ENCODE assay signal across 8 mouse cellular contexts in genomic region chr11:117326867-117327600, GRCm38 (mm10).
DNase-seq lines count a peak whose midpoint lies in the region; ATAC-seq and TF ChIP-seq lines count a peak whose summit lies in the region.

No protein-coding gene starts in this region.

- ATAC-seq in lung, postnatal 0 days, result no peak
- ATAC-seq in embryonic facial prominence, embryonic 14.5 days (ENCODE audit: low read depth), result no peak

- 0 out of 2 replicates have a peak overlapping the region, but pooled peaks have one; percentile 14 for H3K27ac ChIP-seq in lung, postnatal 0 days (ENCODE audit: low read length)
- peak overlapping the region; percentile 24; the same call in 1 of the 2 replicates for H3K27ac ChIP-seq in embryonic facial prominence, embryonic 14.5 days (replicated peaks; ENCODE audit: low read depth, low read length)

- H3K9ac ChIP-seq in lung, postnatal 0 days (replicated peaks; ENCODE audit: low read depth), result no peak overlapping the region
- no peak overlapping the region for H3K9ac ChIP-seq in embryonic facial prominence, embryonic 14.5 days (ENCODE audit: low read depth, low read length)

- WGBS in lung, postnatal 0 days, result 62% methylated on average over 16 of the region's 16 CpGs
- 56% methylated on average over 15 of the region's 16 CpGs for WGBS in embryonic facial prominence, embryonic 14.5 days

- no peaks in the 10 kb centered on the region for H3K36me3 ChIP-seq in lung, postnatal 0 days (ENCODE audit: insufficient read depth, low read length)
- no peaks in the 10 kb centered on the region for H3K36me3 ChIP-seq in embryonic facial prominence, embryonic 14.5 days (ENCODE audit: control insufficient read depth, insufficient read depth, low read length)
- no peaks in the 10 kb centered on the region for H3K36me3 ChIP-seq in myocyte (ENCODE audit: control insufficient read depth, insufficient read depth)

- TF ChIP-seq CTCF in lung, postnatal 0 days (IDR thresholded peaks at IDR 0.05), result no peak

- no peak overlapping the region for H3ac ChIP-seq in myocyte (ENCODE audit: control insufficient read depth, insufficient read length)

- TF ChIP-seq EP300 in lung, postnatal 0 days (IDR thresholded peaks at IDR 0.05), result no peak

- no peaks in the 10 kb centered on the region for H3K27me3 ChIP-seq in lung, postnatal 0 days (replicated peaks; ENCODE audit: insufficient read depth, low read length)
- H3K27me3 ChIP-seq in embryonic facial prominence, embryonic 14.5 days (replicated peaks; ENCODE audit: control insufficient read depth, insufficient read depth, low read length), result no peaks in the 10 kb centered on the region
- no peaks in the 10 kb centered on the region for H3K27me3 ChIP-seq in myocyte (ENCODE audit: control insufficient read depth, insufficient read depth, insufficient read length)

- peaks cover 17% of the 10 kb centered on the region; the same call in 1 of the 2 replicates for H3K4me1 ChIP-seq in lung, postnatal 0 days (ENCODE audit: insufficient read depth, low read depth, low read length)
- H3K4me1 ChIP-seq in embryonic facial prominence, embryonic 14.5 days (ENCODE audit: control insufficient read depth, insufficient read depth, low read length), result peaks cover 63% of the 10 kb centered on the region

- H3K4me3 ChIP-seq in lung, postnatal 0 days (ENCODE audit: low read depth, low read length), result no peak overlapping the region
- no peak overlapping the region for H3K4me3 ChIP-seq in embryonic facial prominence, embryonic 14.5 days (ENCODE audit: low read depth, low read length)
- H3K4me3 ChIP-seq in myocyte, result no peak overlapping the region

- no peaks in the 10 kb centered on the region for H3K9me3 ChIP-seq in lung, postnatal 0 days (ENCODE audit: low read length)
- no peaks in the 10 kb centered on the region for H3K9me3 ChIP-seq in embryonic facial prominence, embryonic 14.5 days (ENCODE audit: control insufficient read depth, low read length)

- peaks cover 100% of the 10 kb centered on the region for H3K79me2 ChIP-seq in myocyte (ENCODE audit: control insufficient read depth, insufficient read depth)

- peak; percentile 58 to 78 for DNase-seq in cerebellum, postnatal 14 days
- DNase-seq in cerebellum, adult 9-10 months, result no peak
- DNase-seq in lung, postnatal 0 days (ENCODE audit: low spot score), result peak; percentile 16
- no peak for DNase-seq in lung, postnatal 14 days
- peak; percentile 48 for DNase-seq in embryonic facial prominence, embryonic 14.5 days (ENCODE audit: low spot score)
- no peak for DNase-seq in testis, postnatal 14 days (ENCODE audit: low spot score)
- no peak for DNase-seq in cerebellum, postnatal 25 days

- TF ChIP-seq POLR2A in myocyte (IDR thresholded peaks at IDR 0.05; ENCODE audit: insufficient read length, low read depth), result no peak

- H3K4me2 ChIP-seq in lung, postnatal 0 days (replicated peaks; ENCODE audit: low read depth, low read length), result no peak overlapping the region
- no peak overlapping the region for H3K4me2 ChIP-seq in embryonic facial prominence, embryonic 14.5 days (ENCODE audit: low read depth, low read length)
- peak overlapping the region; percentile 27 for H3K4me2 ChIP-seq in myocyte (ENCODE audit: low read depth)

TF ChIP-seq in myocyte, 11 proteins besides CTCF, POLR2A, EP300 and RAD21:
- TF ChIP-seq POLR2AphosphoS2 (IDR thresholded peaks at IDR 0.05; ENCODE audit: insufficient read length, low read depth) (no peak), REST (IDR thresholded peaks at IDR 0.05; ENCODE audit: insufficient read depth, insufficient read length) (no peak), MYOD1 (IDR thresholded peaks at IDR 0.05; ENCODE audit: control insufficient read depth in 1 of 3, insufficient read length in 2 of 3, low read depth in 2 of 3) (no peak), MAX (IDR thresholded peaks at IDR 0.05; ENCODE audit: low read depth) (no peak), E2F4 (IDR thresholded peaks at IDR 0.05; ENCODE audit: insufficient read depth) (no peak), MYOG (IDR thresholded peaks at IDR 0.05; ENCODE audit: control insufficient read depth in 1 of 3, insufficient read depth in 1 of 3, insufficient read length in 2 of 3, low read depth in 2 of 3) (no peak), TCF12 (IDR thresholded peaks at IDR 0.05; ENCODE audit: insufficient read depth, poor library complexity, severe bottlenecking) (no peak), TCF3 (IDR thresholded peaks at IDR 0.05; ENCODE audit: insufficient read length, low read depth) (no peak), SRF (IDR thresholded peaks at IDR 0.05; ENCODE audit: control insufficient read depth, insufficient read length, low read depth) (no peak), CEBPB (IDR thresholded peaks at IDR 0.05; ENCODE audit: insufficient read depth, poor library complexity, severe bottlenecking) (no peak), USF1 (IDR thresholded peaks at IDR 0.05; ENCODE audit: low read depth) (no peak)
TF ChIP-seq in myocyte: peak in this region for 0.

Comparison
In these comparisons a context has a peak if more than half of its experiments do, and no peak if none do; other contexts are left out.
1. DNase-seq: peak in cerebellum, postnatal 14 days (2 of 2), lung, postnatal 0 days (single experiment) and embryonic facial prominence, embryonic 14.5 days (single experiment); none in cerebellum, adult 9-10 months (single experiment), lung, postnatal 14 days (single experiment), testis, postnatal 14 days (single experiment) and cerebellum, postnatal 25 days (0 of 2).